Mouse (Mus musculus) stomach, embryonic 14.5 days (tissue): ENCODE measurements around the gene 4930507D05Rik. TPM values are rescaled to one million over a fixed set of nuclear protein-coding genes. Genes with fewer than 3 reads are reported as not detected.
A peak's percentile ranks its signal among the peaks of the same experiment; 100 is the strongest.

Source experiments
- ATAC-seq: fragments of 200-750 bp; cut with Nextera tagmentation; 2 replicates; pipeline ENCODE4 v1.8.0; 2017; ENCODE audit warnings: low read depth, moderate TSS enrichment; ENCODE audit not compliant: insufficient number of reproducible peaks, insufficient read depth, low FRiP score
- H3K27ac ChIP-seq: fragments of 300-500 bp; sonication (generic); 2 replicates; pipeline ENCODE4 v1.5.1; 2014; ENCODE audit warnings: mild to moderate bottlenecking, low read length, moderate library complexity, mixed read lengths
- H3K27me3 ChIP-seq: fragments of 300-500 bp; sonication (generic); 2 replicates; pipeline ENCODE4 v1.6.1; 2014; ENCODE audit warnings: low read length, control low read depth, mixed read lengths; ENCODE audit not compliant: control insufficient read depth, insufficient read depth
- H3K36me3 ChIP-seq: fragments of 300-500 bp; sonication (generic); 2 replicates; pipeline ENCODE4 v1.6.1; 2014; ENCODE audit warnings: mild to moderate bottlenecking, control low read depth, low read length, moderate library complexity, mixed read lengths; ENCODE audit not compliant: control insufficient read depth, insufficient read depth
- H3K4me1 ChIP-seq: fragments of 300-500 bp; sonication (generic); 2 replicates; pipeline ENCODE4 v1.6.1; 2014; ENCODE audit warnings: low read length, control low read depth, mixed read lengths; ENCODE audit not compliant: control insufficient read depth, insufficient read depth
- H3K4me2 ChIP-seq: fragments of 300-500 bp; sonication (generic); replicated peaks from 2 replicates; pipeline ENCODE4 v1.6.1; 2014; ENCODE audit warnings: low read depth, low read length, control low read depth
- H3K4me3 ChIP-seq: fragments of 300-500 bp; sonication (generic); 2 replicates; pipeline ENCODE4 v1.5.1; 2014; ENCODE audit warnings: low read depth, low read length, control low read depth
- H3K9ac ChIP-seq: fragments of 300-500 bp; sonication (generic); replicated peaks from 2 replicates; pipeline ENCODE4 v1.6.1; 2014; ENCODE audit warnings: low read depth, mild to moderate bottlenecking, control low read depth, low read length, moderate library complexity, mixed read lengths
- H3K9me3 ChIP-seq: fragments of 300-500 bp; sonication (generic); 2 replicates; pipeline ENCODE4 v1.6.1; 2016; ENCODE audit warnings: low read depth, low read length, control low read depth; ENCODE audit not compliant: control insufficient read depth
- WGBS: fragments of 180-500 bp; shearing (Covaris S2); extraction: QIAGEN DNeasy Blood & Tissue Kit; methylation state at CpG from one replicate; pipeline ENCODE4 v1.1.7; 2014; 5-methylcytosine and 5-hydroxymethylcytosine counted together
- polyA plus RNA-seq: library from polyadenylated mRNA; unstranded; fragments of >200 nt; fragmentation: Nextera tagmentation; extraction: Ambion mirVana; gene quantifications from 2 replicates; pipeline ENCODE4 v1.2.1, GENCODE M21; 2014

4930507D05Rik gene
- polyA plus RNA-seq, 1 experiment from 2014 or later: 0.90 TPM

DNA sequence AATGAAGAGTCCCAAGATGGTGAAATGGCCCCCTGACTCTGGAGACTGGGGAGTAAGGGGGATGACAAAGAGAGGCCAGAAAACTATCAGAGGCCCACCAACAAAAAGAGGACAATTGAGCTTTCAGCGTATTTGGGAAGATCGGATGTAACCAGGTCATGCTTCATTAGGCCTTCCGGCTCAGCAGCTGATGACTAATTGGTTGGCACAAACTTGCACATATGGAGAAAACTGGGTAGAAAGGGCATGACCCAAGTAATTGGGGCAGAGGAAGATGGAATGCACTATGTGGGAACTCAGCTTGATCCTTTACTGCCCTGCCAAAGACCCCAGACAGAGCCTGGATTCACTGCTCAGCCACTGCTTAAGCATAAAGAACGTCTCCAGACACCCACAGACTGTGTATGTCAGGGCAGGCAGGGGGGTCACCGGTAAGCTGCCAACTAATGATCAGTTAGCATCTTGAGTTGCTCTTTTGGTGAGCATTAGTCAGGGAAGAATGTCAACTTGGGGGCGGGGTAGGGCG is 30.4 kb upstream of the 4930507D05Rik start:
- H3K36me3 ChIP-seq: no peaks in the 10 kb centered on the region
- H3K27me3 ChIP-seq: no peaks in the 10 kb centered on the region
- no peaks in the 10 kb centered on the region for H3K4me1 ChIP-seq
- H3K27ac ChIP-seq: no peak overlapping the region
- H3K9ac ChIP-seq: no peak overlapping the region
- H3K4me3 ChIP-seq: no peak overlapping the region
- H3K4me2 ChIP-seq: no peak overlapping the region
- WGBS: 78% methylated on average over 7 of the region's 7 CpGs
- ATAC-seq: no peak
- H3K9me3 ChIP-seq: no peaks in the 10 kb centered on the region

GRCm38 (mm10) chr10:62419422-62419821 is 29.9 kb upstream of the 4930507D05Rik start:
- Histone ChIP-seq H3K4me1 (0 out of 2 replicates have a peak, but pooled peaks cover 2% of the 10 kb centered on the region), H3K36me3 (no peaks in the 10 kb centered on the region), H3K4me2 (no peak overlapping the region), H3K4me3 (no peak overlapping the region), H3K27me3 (no peaks in the 10 kb centered on the region), H3K9ac (no peak overlapping the region), H3K27ac (no peak overlapping the region), H3K9me3 (no peaks in the 10 kb centered on the region)
- ATAC-seq: no peak
- whole genome bisulfite sequencing: 66% methylated on average over 5 of the region's 5 CpGs

- WGBS: 56% methylated on average over 6 of the region's 6 CpGs
Measured at GRCm38 (mm10) chr10:62420399-62420798, 28.9 kb upstream of the 4930507D05Rik start.

DNA sequence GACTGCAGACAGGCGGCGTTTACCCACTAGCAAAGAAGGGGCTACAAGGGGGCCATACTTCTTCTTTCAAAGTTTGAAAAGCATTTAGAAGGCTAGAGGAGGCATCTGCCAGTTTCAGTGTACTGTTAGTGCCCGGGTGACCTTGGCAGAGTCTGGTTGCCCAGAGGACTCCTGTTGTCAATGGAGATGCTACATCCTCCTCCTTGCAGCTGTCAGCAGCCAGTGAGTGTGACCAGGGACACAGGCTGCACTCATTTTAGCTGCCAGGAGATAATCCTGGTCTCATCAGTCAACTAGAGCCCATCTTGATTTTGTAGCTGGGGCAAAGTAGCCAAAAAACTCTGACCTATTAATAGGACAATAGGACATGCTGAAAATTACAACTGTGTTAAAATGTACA is 28.2 kb upstream of the 4930507D05Rik start:
- Histone ChIP-seq H3K27ac (peak overlapping the region; percentile 1; the same call in 1 of the 2 replicates), H3K36me3 (no peaks in the 10 kb centered on the region), H3K4me3 (no peak overlapping the region), H3K4me2 (no peak overlapping the region), H3K9me3 (no peaks in the 10 kb centered on the region), H3K9ac (no peak overlapping the region), H3K4me1 (0 out of 2 replicates have a peak, but pooled peaks cover 8% of the 10 kb centered on the region), H3K27me3 (no peaks in the 10 kb centered on the region)
- 63% methylated on average over 3 of the region's 3 CpGs for WGBS
- no peak for ATAC-seq

More at GRCm38 (mm10) chr10:62420399-62420798, 28.9 kb upstream of the 4930507D05Rik start:
- Histone ChIP-seq H3K27ac (peak overlapping the region; percentile 1; the same call in 1 of the 2 replicates), H3K27me3 (no peaks in the 10 kb centered on the region), H3K4me3 (no peak overlapping the region), H3K9ac (no peak overlapping the region), H3K36me3 (no peaks in the 10 kb centered on the region), H3K9me3 (no peaks in the 10 kb centered on the region), H3K4me2 (no peak overlapping the region), H3K4me1 (0 out of 2 replicates have a peak, but pooled peaks cover 6% of the 10 kb centered on the region)
- no peak for ATAC-seq

DNA sequence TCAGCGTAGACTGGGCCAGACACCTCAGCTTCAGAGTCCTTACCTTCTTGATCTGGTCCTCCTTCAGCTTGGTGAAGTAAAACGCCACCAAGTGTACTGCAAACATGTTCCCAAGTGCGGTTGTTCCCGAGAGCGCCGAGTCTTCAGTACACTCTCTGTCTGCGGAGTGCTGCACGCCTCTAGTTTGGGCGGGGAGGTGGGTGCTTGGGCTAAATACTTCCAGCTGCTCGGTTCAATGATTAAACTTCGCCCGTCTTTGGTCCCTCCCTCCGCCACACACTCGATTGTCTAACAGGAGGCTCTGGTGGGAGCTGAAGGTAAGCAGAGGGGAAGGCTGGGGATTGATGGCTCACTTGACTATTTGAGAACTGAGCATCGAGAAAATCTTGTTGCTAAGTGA is 27.0 kb upstream of the 4930507D05Rik start, which contains the start of gene Hkdc1:
Gene Hkdc1 (minus strand): TSS at position 237 of the 400 bp plus-strand sequence.
- WGBS: 45% methylated on average over 15 of the region's 15 CpGs
- H3K4me2 ChIP-seq: no peak within 1 kb of the TSS
- no peak within 1 kb of the TSS for H3K9ac ChIP-seq

DNA sequence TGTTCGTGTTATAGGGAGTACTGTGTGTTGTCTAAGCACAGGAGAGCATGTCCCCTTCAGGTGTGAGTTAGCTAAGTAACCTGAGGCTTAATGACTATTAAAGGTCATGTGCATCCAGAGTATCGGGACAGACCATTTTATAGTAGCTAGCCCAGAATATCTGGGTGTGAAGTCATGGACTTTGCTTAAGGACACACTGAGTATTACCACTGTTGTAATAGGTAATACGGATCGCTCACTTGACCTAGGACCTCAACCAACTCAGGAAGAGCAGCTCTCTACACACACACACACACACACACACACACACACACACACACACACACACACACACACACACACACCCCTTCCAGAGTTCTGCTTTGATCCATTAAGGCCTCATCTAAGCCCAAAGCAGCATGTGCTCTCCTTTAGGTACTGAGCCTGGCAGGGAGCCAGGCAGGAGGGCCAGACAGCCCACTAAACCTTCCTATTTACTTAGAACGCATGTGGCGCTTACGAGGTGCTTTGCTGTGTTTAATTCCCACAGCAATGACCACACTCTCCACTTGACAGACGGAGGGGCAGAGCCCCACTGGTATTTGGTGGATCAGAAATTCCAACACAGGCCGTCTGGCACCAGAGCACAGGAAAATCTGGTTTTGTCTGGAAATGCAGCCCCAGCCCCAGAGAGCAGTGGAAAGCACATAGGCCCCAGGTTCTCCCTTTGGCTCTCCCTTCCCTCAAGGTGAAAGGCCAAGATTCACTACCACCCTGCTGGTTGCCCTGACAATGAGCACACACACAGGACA is 24.0 kb upstream of the 4930507D05Rik start:
- 34% methylated on average over 9 of the region's 9 CpGs for WGBS
- 0 out of 2 replicates have a peak, but pooled peaks cover 8% of the 10 kb centered on the region for H3K4me1 ChIP-seq
- no peak overlapping the region for H3K4me3 ChIP-seq
- peaks cover 22% of the 10 kb centered on the region for H3K36me3 ChIP-seq
- peak overlapping the region; percentile 44; the same call in 1 of the 2 replicates for H3K27ac ChIP-seq
- peak; percentile 43; the same call in 1 of the 2 replicates for ATAC-seq
- H3K9me3 ChIP-seq: no peaks in the 10 kb centered on the region
- no peak overlapping the region for H3K4me2 ChIP-seq
- H3K9ac ChIP-seq: no peak overlapping the region
- no peaks in the 10 kb centered on the region for H3K27me3 ChIP-seq

More for the DNA sequence above, 27.0 kb upstream of the 4930507D05Rik start, which contains the start of gene Hkdc1:
- Histone ChIP-seq H3K27ac (no peak within 1 kb of the TSS; the same call in 1 of the 2 replicates), H3K4me3 (no peak within 1 kb of the TSS), H3K36me3 (no peaks in the 10 kb centered on the region), H3K4me1 (0 out of 2 replicates have a peak, but pooled peaks cover 8% of the 10 kb centered on the region), H3K27me3 (no peaks in the 10 kb centered on the region), H3K9me3 (no peaks in the 10 kb centered on the region)
- peak; percentile 44; the same call in 1 of the 2 replicates for ATAC-seq

DNA sequence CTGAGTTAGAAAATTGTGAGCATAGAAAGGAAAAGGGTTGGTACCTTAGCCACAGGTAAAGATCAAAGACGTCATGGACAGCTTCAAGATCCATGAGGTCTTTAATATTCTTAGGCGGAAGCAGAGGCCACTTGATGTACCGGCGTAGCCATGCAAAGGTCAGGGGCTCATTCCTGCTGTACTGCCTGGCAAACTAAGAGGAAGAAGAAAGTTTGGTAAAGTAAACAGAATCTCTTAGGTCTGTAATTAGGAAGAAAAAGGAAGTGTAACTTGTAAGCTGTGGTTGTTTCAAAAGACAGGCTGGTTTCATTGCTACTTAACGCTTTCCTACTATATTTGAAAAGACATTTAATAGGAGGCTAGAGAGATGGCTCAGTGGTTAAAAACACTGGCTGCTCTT is 18.9 kb upstream of the 4930507D05Rik start:
- H3K27me3 ChIP-seq: no peaks in the 10 kb centered on the region
- H3K9ac ChIP-seq: no peak overlapping the region
- no peak for ATAC-seq
- no peaks in the 10 kb centered on the region for H3K9me3 ChIP-seq
- no peak overlapping the region for H3K27ac ChIP-seq
- no peak overlapping the region for H3K4me3 ChIP-seq
- WGBS: 89% methylated on average over 5 of the region's 5 CpGs
- H3K4me2 ChIP-seq: no peak overlapping the region
- H3K4me1 ChIP-seq: 0 out of 2 replicates have a peak, but pooled peaks cover 2% of the 10 kb centered on the region
- H3K36me3 ChIP-seq: peaks cover 55% of the 10 kb centered on the region

- Histone ChIP-seq H3K4me3 (peak overlapping the region; percentile 98), H3K27me3 (no peaks in the 10 kb centered on the region), H3K27ac (peak overlapping the region; percentile 68), H3K4me1 (peaks cover 9% of the 10 kb centered on the region; the same call in 1 of the 2 replicates), H3K4me2 (peak overlapping the region; percentile 66), H3K9ac (peak overlapping the region; percentile 96), H3K36me3 (peaks cover 19% of the 10 kb centered on the region), H3K9me3 (no peaks in the 10 kb centered on the region)
- WGBS: 36% methylated on average over 18 of the region's 18 CpGs
- peak; percentile 33 for ATAC-seq
Measured at GRCm38 (mm10) chr10:62450280-62450640, 971 bp downstream of the 4930507D05Rik start.
